Mouse (Mus musculus): ENCODE data around the gene Krt12. TPM values are rescaled to one million over a fixed set of nuclear protein-coding genes. Genes with fewer than 3 reads are reported as not detected.

Gene Krt12
- polyA plus RNA-seq, 1 experiment from 2014 or later, result not detected

DNA sequence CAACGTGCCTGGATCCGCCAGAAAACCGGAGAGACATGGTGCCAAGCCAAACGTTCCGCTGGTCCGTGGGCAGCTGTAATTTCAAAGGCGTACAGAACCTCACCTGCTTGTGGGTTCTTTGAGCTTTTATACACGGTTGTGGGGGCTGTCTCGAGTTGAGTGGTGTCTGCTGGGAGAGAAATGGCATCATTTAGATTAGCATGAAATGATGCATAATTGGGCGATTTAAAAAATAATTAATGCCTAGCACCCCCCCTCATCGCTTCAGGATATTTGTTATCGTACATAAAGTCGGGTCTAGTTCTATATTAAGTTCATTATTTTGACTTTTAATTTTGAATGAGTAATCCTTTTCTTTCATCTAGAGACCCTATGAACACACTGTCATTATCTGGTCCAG is 47.3 kb downstream of the Krt12 start, which contains the start of gene Krt28:
Gene Krt28, minus strand, starts transcription at position 101 of the 400 bp plus-strand sequence.
- Histone ChIP-seq H3K4me1 (replicated peaks) (no peaks in the 10 kb centered on the region), H3K4me2 (no peak within 1 kb of the TSS), H3K27ac (ENCODE audit: poor library complexity, severe bottlenecking) (no peak within 1 kb of the TSS), H3K4me3 (no peak within 1 kb of the TSS), H3K36me3 (no peaks in the 10 kb centered on the region), H3K27me3 (replicated peaks) (peaks cover 34% of the 10 kb centered on the region), H3K9me3 (replicated peaks) (no peaks in the 10 kb centered on the region), H3K9ac (no peak within 1 kb of the TSS)
- WGBS, result 74% methylated on average over 13 of the region's 13 CpGs
- no peak for ATAC-seq (ENCODE audit: insufficient number of reproducible peaks, low FRiP score)

DNA sequence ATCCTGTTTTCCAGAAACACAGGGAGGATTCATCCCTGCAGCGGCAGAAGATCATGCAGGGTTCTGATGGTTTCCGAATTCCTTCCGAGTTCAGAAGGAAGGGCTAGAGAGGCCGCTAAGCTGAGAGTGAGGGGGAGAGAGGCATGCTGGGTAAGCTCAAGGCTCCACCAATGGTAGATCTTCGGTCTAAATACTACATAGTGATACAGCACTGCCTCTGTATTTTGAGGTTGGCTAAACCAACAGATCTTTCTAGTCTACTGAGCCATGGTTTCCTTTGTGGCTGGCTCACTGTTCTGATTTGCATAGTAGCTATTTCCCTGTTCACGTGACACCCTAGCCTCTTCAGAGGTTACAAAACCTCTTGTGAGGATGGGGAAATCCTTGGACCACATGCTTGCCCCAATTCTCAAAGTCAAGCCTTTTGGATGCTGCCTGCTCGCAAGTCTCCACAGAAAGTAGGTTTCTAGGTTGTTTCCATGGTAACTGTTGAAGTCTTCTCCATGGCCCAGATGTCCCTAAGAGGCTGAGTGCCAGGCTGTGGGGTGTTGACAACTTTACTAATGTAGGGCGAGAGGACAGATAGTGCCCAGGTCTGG is 52.1 kb downstream of the Krt12 start:
- Histone ChIP-seq H3K27ac (ENCODE audit: poor library complexity, severe bottlenecking) (no peak overlapping the region), H3K4me3 (no peak overlapping the region), H3K9me3 (replicated peaks) (no peaks in the 10 kb centered on the region), H3K4me2 (no peak overlapping the region), H3K36me3 (no peaks in the 10 kb centered on the region), H3K9ac (no peak overlapping the region), H3K27me3 (replicated peaks) (peaks cover 21% of the 10 kb centered on the region), H3K4me1 (replicated peaks) (no peaks in the 10 kb centered on the region)
- no peak for ATAC-seq (ENCODE audit: insufficient number of reproducible peaks, low FRiP score)
- WGBS, result 78% methylated on average over 8 of the region's 8 CpGs

DNA sequence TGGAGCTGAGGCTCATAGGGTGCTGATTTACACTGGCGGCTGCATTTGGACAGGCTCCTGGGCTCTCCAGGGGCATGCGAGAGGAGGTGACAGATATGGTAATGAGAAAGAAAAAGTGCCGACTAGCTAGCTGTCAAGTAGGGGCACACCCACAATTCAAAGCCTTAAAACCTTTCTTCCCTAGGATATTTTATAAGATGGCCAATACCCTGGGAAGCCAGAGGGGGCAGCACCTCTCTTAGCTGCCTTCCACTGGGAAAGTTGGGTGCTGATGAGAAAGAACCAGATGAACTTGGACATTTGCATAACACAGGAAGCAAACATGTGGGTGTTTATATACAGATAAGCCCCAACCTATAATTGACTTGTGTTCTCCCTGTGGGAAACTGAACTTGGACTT is 52.8 kb downstream of the Krt12 start:
- H3K4me3 ChIP-seq, result no peak overlapping the region
- no peaks in the 10 kb centered on the region for H3K4me1 ChIP-seq (replicated peaks)
- peaks cover 17% of the 10 kb centered on the region for H3K27me3 ChIP-seq (replicated peaks)
- H3K36me3 ChIP-seq, result no peaks in the 10 kb centered on the region
- no peak for ATAC-seq (ENCODE audit: insufficient number of reproducible peaks, low FRiP score)
- no peak overlapping the region for H3K27ac ChIP-seq (ENCODE audit: poor library complexity, severe bottlenecking)
- no peak overlapping the region for H3K9ac ChIP-seq
- no peaks in the 10 kb centered on the region for H3K9me3 ChIP-seq (replicated peaks)
- no peak overlapping the region for H3K4me2 ChIP-seq
- 17% methylated on average over 3 of the region's 3 CpGs for WGBS

DNA sequence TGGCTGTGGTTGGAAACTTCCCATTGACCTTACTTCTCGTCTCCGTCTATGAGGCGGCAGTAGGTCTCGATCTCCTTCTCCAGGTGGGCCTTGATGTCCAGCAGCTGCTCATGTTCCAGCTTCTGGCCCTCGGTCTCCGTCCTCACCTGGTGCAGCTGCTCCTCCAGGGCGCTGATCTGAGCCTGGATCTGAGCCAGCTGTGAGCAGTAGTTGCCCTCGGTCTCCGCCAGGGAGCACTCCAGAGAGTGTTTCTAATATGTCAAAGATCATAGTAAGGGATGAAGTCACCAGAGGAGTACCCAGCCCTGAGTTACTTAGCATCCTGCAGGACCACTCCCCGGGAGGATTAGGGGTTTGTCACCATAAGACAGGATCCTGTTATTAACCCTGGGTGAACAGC is 55.3 kb downstream of the Krt12 start:
- Histone ChIP-seq H3K27me3 (replicated peaks) (peaks cover 17% of the 10 kb centered on the region), H3K27ac (ENCODE audit: poor library complexity, severe bottlenecking) (no peak overlapping the region), H3K4me3 (no peak overlapping the region), H3K4me2 (no peak overlapping the region), H3K4me1 (replicated peaks) (no peaks in the 10 kb centered on the region), H3K36me3 (no peaks in the 10 kb centered on the region), H3K9me3 (replicated peaks) (no peaks in the 10 kb centered on the region), H3K9ac (no peak overlapping the region)
- WGBS, result 35% methylated on average over 10 of the region's 10 CpGs
- ATAC-seq (ENCODE audit: insufficient number of reproducible peaks, low FRiP score), result no peak

Other genes starting within 250 kb of the Krt12 start
- 178 and 181 TPM in 2 replicates for gene Smarce1, start 191.2 kb downstream of the Krt12 start, polyA plus RNA-seq (2016; fragmentation: Nextera tagmentation; extraction: Ambion mirVana)
- gene Krt222, start 178.2 kb downstream of the Krt12 start, polyA plus RNA-seq (2016; fragmentation: Nextera tagmentation; extraction: Ambion mirVana), result 1.6 TPM in 2 replicates
- gene Krt24, start 137.0 kb downstream of the Krt12 start, polyA plus RNA-seq (2016; fragmentation: Nextera tagmentation; extraction: Ambion mirVana), result not detected in 2 replicates
- gene Krt25, start 99.3 kb downstream of the Krt12 start, polyA plus RNA-seq (2016; fragmentation: Nextera tagmentation; extraction: Ambion mirVana), result not detected in 2 replicates
- gene Krt26, start 84.3 kb downstream of the Krt12 start, polyA plus RNA-seq (2016; fragmentation: Nextera tagmentation; extraction: Ambion mirVana), result not detected in 2 replicates
- gene Krt27, start 71.2 kb downstream of the Krt12 start, polyA plus RNA-seq (2016; fragmentation: Nextera tagmentation; extraction: Ambion mirVana), result 0.12 TPM in 1 of 2 replicates, not detected in the other
- gene Krt28, start 47.4 kb downstream of the Krt12 start, polyA plus RNA-seq (2016; fragmentation: Nextera tagmentation; extraction: Ambion mirVana), result 0.12 and 0.20 TPM in 2 replicates
- 16.6 and 18.8 TPM in 2 replicates for gene Krt10, start 32.9 kb downstream of the Krt12 start, polyA plus RNA-seq (2016; fragmentation: Nextera tagmentation; extraction: Ambion mirVana)
- gene Krt20, start 15.9 kb upstream of the Krt12 start, polyA plus RNA-seq (2016; fragmentation: Nextera tagmentation; extraction: Ambion mirVana), result 3.6 and 4.1 TPM in 2 replicates
- gene Krt23, start 70.9 kb upstream of the Krt12 start, polyA plus RNA-seq (2016; fragmentation: Nextera tagmentation; extraction: Ambion mirVana), result 0.27 and 0.52 TPM in 2 replicates
- not detected in 2 replicates for gene Krt39, start 99.1 kb upstream of the Krt12 start, polyA plus RNA-seq (2016; fragmentation: Nextera tagmentation; extraction: Ambion mirVana)
- gene Krt40, start 120.9 kb upstream of the Krt12 start, polyA plus RNA-seq (2016; fragmentation: Nextera tagmentation; extraction: Ambion mirVana), result not detected in 2 replicates
- gene Krtap3-3, start 128.6 kb upstream of the Krt12 start, polyA plus RNA-seq (2016; fragmentation: Nextera tagmentation; extraction: Ambion mirVana), result not detected in 2 replicates
- not detected in 2 replicates for gene Krtap3-2, start 134.6 kb upstream of the Krt12 start, polyA plus RNA-seq (2016; fragmentation: Nextera tagmentation; extraction: Ambion mirVana)
- gene Gm11939, start 137.2 kb upstream of the Krt12 start, polyA plus RNA-seq (2016; fragmentation: Nextera tagmentation; extraction: Ambion mirVana), result not detected in 2 replicates
- not detected in 2 replicates for gene Krtap3-1, start 144.4 kb upstream of the Krt12 start, polyA plus RNA-seq (2016; fragmentation: Nextera tagmentation; extraction: Ambion mirVana)
- not detected in 2 replicates for gene Krtap1-5, start 158.8 kb upstream of the Krt12 start, polyA plus RNA-seq (2016; fragmentation: Nextera tagmentation; extraction: Ambion mirVana)
- gene Krtap1-4, start 161.4 kb upstream of the Krt12 start, polyA plus RNA-seq (2016; fragmentation: Nextera tagmentation; extraction: Ambion mirVana), result not detected in 2 replicates
- not detected in 2 replicates for gene Krtap1-3, start 169.1 kb upstream of the Krt12 start, polyA plus RNA-seq (2016; fragmentation: Nextera tagmentation; extraction: Ambion mirVana)
- gene Krtap9-3, start 175.8 kb upstream of the Krt12 start, polyA plus RNA-seq (2016; fragmentation: Nextera tagmentation; extraction: Ambion mirVana), result not detected in 2 replicates
- not detected in 2 replicates for gene Gm11938, start 181.0 kb upstream of the Krt12 start, polyA plus RNA-seq (2016; fragmentation: Nextera tagmentation; extraction: Ambion mirVana)
- gene Gm11937, start 187.9 kb upstream of the Krt12 start, polyA plus RNA-seq (2016; fragmentation: Nextera tagmentation; extraction: Ambion mirVana), result not detected in 2 replicates
- gene Krtap2-4, start 192.6 kb upstream of the Krt12 start, polyA plus RNA-seq (2016; fragmentation: Nextera tagmentation; extraction: Ambion mirVana), result not detected in 2 replicates
- gene Gm11562, start 198.2 kb upstream of the Krt12 start, polyA plus RNA-seq (2016; fragmentation: Nextera tagmentation; extraction: Ambion mirVana), result not detected in 2 replicates
- gene Krtap4-1, start 206.0 kb upstream of the Krt12 start, polyA plus RNA-seq (2016; fragmentation: Nextera tagmentation; extraction: Ambion mirVana), result not detected in 2 replicates
- not detected in 2 replicates for gene Krtap4-2, start 212.8 kb upstream of the Krt12 start, polyA plus RNA-seq (2016; fragmentation: Nextera tagmentation; extraction: Ambion mirVana)
- not detected in 2 replicates for gene Krtap4-7, start 221.8 kb upstream of the Krt12 start, polyA plus RNA-seq (2016; fragmentation: Nextera tagmentation; extraction: Ambion mirVana)
- gene Gm11555, start 228.0 kb upstream of the Krt12 start, polyA plus RNA-seq (2016; fragmentation: Nextera tagmentation; extraction: Ambion mirVana), result not detected in 2 replicates
- gene Gm11563, start 236.7 kb upstream of the Krt12 start, polyA plus RNA-seq (2016; fragmentation: Nextera tagmentation; extraction: Ambion mirVana), result not detected in 2 replicates
- gene Krtap4-6, start 243.7 kb upstream of the Krt12 start, polyA plus RNA-seq (2016; fragmentation: Nextera tagmentation; extraction: Ambion mirVana), result not detected in 2 replicates

All from heart, embryonic 12.5 days (tissue).